Mouse (Mus musculus) forebrain, embryonic 14.5 days (tissue): Measurements from ENCODE around the gene Olfr1037. TPM values are rescaled to one million over a fixed set of nuclear protein-coding genes. Genes with fewer than 3 reads are reported as not detected.

Experiments used
- polyA plus RNA-seq: library from polyadenylated mRNA; unstranded; fragments of >200 nt; fragmentation: Nextera tagmentation; extraction: Ambion mirVana; gene quantifications from 2 replicates; pipeline ENCODE4 v1.2.1, GENCODE M21; 2014

Olfr1037 gene
- polyA plus RNA-seq, 1 experiment from 2014 or later = not detected

Other genes starting within 250 kb of the Olfr1037 start
- gene Olfr1019, start 241.9 kb downstream of the Olfr1037 start, polyA plus RNA-seq = not detected in 2 replicates
- gene Olfr1020, start 240.4 kb downstream of the Olfr1037 start, polyA plus RNA-seq = not detected in 2 replicates
- gene Olfr1022, start 218.8 kb downstream of the Olfr1037 start, polyA plus RNA-seq = not detected in 2 replicates
- not detected in 2 replicates for gene Olfr1023, start 201.7 kb downstream of the Olfr1037 start, polyA plus RNA-seq
- not detected in 2 replicates for gene Olfr1024, start 182.3 kb downstream of the Olfr1037 start, polyA plus RNA-seq
- not detected in 2 replicates for gene Olfr1025-ps1, start 172.2 kb downstream of the Olfr1037 start, polyA plus RNA-seq
- not detected in 2 replicates for gene Olfr1026, start 165.8 kb downstream of the Olfr1037 start, polyA plus RNA-seq
- not detected in 2 replicates for gene Olfr1028, start 136.9 kb downstream of the Olfr1037 start, polyA plus RNA-seq
- not detected in 2 replicates for gene Olfr1029, start 113.5 kb downstream of the Olfr1037 start, polyA plus RNA-seq
- not detected in 2 replicates for gene Olfr1030, start 108.1 kb downstream of the Olfr1037 start, polyA plus RNA-seq
- gene Olfr1031, start 97.1 kb downstream of the Olfr1037 start, polyA plus RNA-seq = not detected in 2 replicates
- not detected in 2 replicates for gene Olfr1032, start 81.8 kb downstream of the Olfr1037 start, polyA plus RNA-seq
- gene Olfr1033, start 66.8 kb downstream of the Olfr1037 start, polyA plus RNA-seq = not detected in 2 replicates
- gene Olfr1034, start 41.5 kb downstream of the Olfr1037 start, polyA plus RNA-seq = not detected in 2 replicates
- not detected in 2 replicates for gene Olfr1036, start 13.4 kb downstream of the Olfr1037 start, polyA plus RNA-seq
- not detected in 2 replicates for gene Olfr1039, start 48.5 kb upstream of the Olfr1037 start, polyA plus RNA-seq
- gene Olfr1040, start 59.3 kb upstream of the Olfr1037 start, polyA plus RNA-seq = not detected in 2 replicates
- not detected in 2 replicates for gene Olfr1042, start 74.5 kb upstream of the Olfr1037 start, polyA plus RNA-seq
- not detected in 2 replicates for gene Olfr1043, start 80.1 kb upstream of the Olfr1037 start, polyA plus RNA-seq
- gene Olfr1044, start 90.4 kb upstream of the Olfr1037 start, polyA plus RNA-seq = not detected in 2 replicates
- not detected in 2 replicates for gene Olfr52, start 98.3 kb upstream of the Olfr1037 start, polyA plus RNA-seq
- not detected in 2 replicates for gene Olfr1045, start 115.6 kb upstream of the Olfr1037 start, polyA plus RNA-seq
- gene Olfr1046, start 131.9 kb upstream of the Olfr1037 start, polyA plus RNA-seq = not detected in 2 replicates
- not detected in 2 replicates for gene Olfr1047, start 144.0 kb upstream of the Olfr1037 start, polyA plus RNA-seq
- not detected in 2 replicates for gene Olfr1048, start 152.9 kb upstream of the Olfr1037 start, polyA plus RNA-seq
- not detected in 2 replicates for gene Olfr1049, start 170.9 kb upstream of the Olfr1037 start, polyA plus RNA-seq
- not detected in 2 replicates for gene Olfr1051, start 191.7 kb upstream of the Olfr1037 start, polyA plus RNA-seq
- gene Olfr1052, start 205.1 kb upstream of the Olfr1037 start, polyA plus RNA-seq = not detected in 2 replicates
- gene Olfr1053, start 227.9 kb upstream of the Olfr1037 start, polyA plus RNA-seq = not detected in 2 replicates
- gene Olfr1054, start 248.0 kb upstream of the Olfr1037 start, polyA plus RNA-seq = not detected in 2 replicates